Mouse (Mus musculus) hindbrain, embryonic 14.5 days (tissue): Measurements from ENCODE around the gene Carmil1. TPM values are rescaled to one million over a fixed set of nuclear protein-coding genes. Genes with fewer than 3 reads are reported as not detected.

Experiments
- ATAC-seq: fragments of 200-750 bp; cut with Nextera tagmentation; 2 replicates; pipeline ENCODE4 v1.8.0; 2017; ENCODE audit warnings: moderate number of reproducible peaks, mild to moderate bottlenecking, moderate TSS enrichment, moderate library complexity; ENCODE audit not compliant: low FRiP score
- DNase-seq: peaks from one replicate; pipeline ENCODE4 v3.0.0-alpha.2; 2015; ENCODE audit warnings: low spot score
- H3K27ac ChIP-seq: fragments of 300-500 bp; sonication (generic); 2 replicates; pipeline ENCODE4 v1.5.1; 2014; ENCODE audit warnings: mild to moderate bottlenecking, moderate library complexity
- H3K27me3 ChIP-seq: fragments of 300-500 bp; sonication (generic); 2 replicates; pipeline ENCODE4 v1.6.1; 2014; ENCODE audit warnings: mild to moderate bottlenecking, low read length, mixed read lengths; ENCODE audit not compliant: control insufficient read depth, insufficient read depth
- H3K36me3 ChIP-seq: fragments of 300-500 bp; sonication (generic); replicated peaks from 2 replicates; pipeline ENCODE4 v1.6.1; 2014; ENCODE audit not compliant: control insufficient read depth, insufficient read depth
- H3K4me1 ChIP-seq: fragments of 300-500 bp; sonication (generic); replicated peaks from 2 replicates; pipeline ENCODE4 v1.6.1; 2014; ENCODE audit warnings: antibody characterized with exemption, low read length, mixed read lengths; ENCODE audit not compliant: control insufficient read depth, insufficient read depth
- H3K4me2 ChIP-seq: fragments of 300-500 bp; sonication (generic); replicated peaks from 2 replicates; pipeline ENCODE4 v1.6.1; 2014; ENCODE audit warnings: mild to moderate bottlenecking, moderate library complexity
- H3K4me3 ChIP-seq: fragments of 300-500 bp; sonication (generic); replicated peaks from 2 replicates; pipeline ENCODE4 v1.5.1; 2014; ENCODE audit warnings: mild to moderate bottlenecking, low read length
- H3K9ac ChIP-seq: fragments of 300-500 bp; sonication (generic); 2 replicates; pipeline ENCODE4 v1.6.1; 2014
- H3K9me3 ChIP-seq: fragments of 300-500 bp; sonication (generic); 2 replicates; pipeline ENCODE4 v1.6.1; 2016; ENCODE audit warnings: low read length; ENCODE audit not compliant: control insufficient read depth
- WGBS: fragments of 180-500 bp; shearing (Covaris S2); extraction: QIAGEN DNeasy Blood & Tissue Kit; methylation state at CpG from one replicate; pipeline ENCODE4 v1.1.7; 2014; 5-methylcytosine and 5-hydroxymethylcytosine counted together
- polyA plus RNA-seq: library from polyadenylated mRNA; unstranded; fragments of >200 nt; fragmentation: Nextera tagmentation; extraction: Ambion mirVana; gene quantifications from 2 replicates; pipeline ENCODE4 v1.2.1, GENCODE M21; 2014

The Carmil1 gene
- polyA plus RNA-seq, 1 experiment from 2014 or later: 38.7 TPM

- DNase-seq: no peak
- 91% methylated on average over 6 of the region's 6 CpGs for WGBS
- Histone ChIP-seq H3K4me1 (0 out of 2 replicates have a peak, but pooled peaks cover 4% of the 10 kb centered on the region), H3K27me3 (no peaks in the 10 kb centered on the region), H3K4me2 (no peak overlapping the region), H3K36me3 (no peaks in the 10 kb centered on the region), H3K9ac (no peak overlapping the region), H3K4me3 (no peak overlapping the region), H3K9me3 (no peaks in the 10 kb centered on the region), H3K27ac (no peak overlapping the region)
- ATAC-seq: no peak
Observed at GRCm38 (mm10) chr13:24246266-24246665, 34.3 kb downstream of the Carmil1 start.

GRCm38 (mm10) chr13:24244613-24245012 is 36.0 kb downstream of the Carmil1 start:
- H3K9me3 ChIP-seq: no peaks in the 10 kb centered on the region
- H3K9ac ChIP-seq: no peak overlapping the region
- no peaks in the 10 kb centered on the region for H3K27me3 ChIP-seq
- no peak for DNase-seq
- no peaks in the 10 kb centered on the region for H3K36me3 ChIP-seq
- no peak overlapping the region for H3K27ac ChIP-seq
- H3K4me2 ChIP-seq: no peak overlapping the region
- H3K4me3 ChIP-seq: no peak overlapping the region
- 0 out of 2 replicates have a peak, but pooled peaks cover 4% of the 10 kb centered on the region for H3K4me1 ChIP-seq
- WGBS: 60% methylated on average over 11 of the region's 11 CpGs
- no peak for ATAC-seq

GRCm38 (mm10) chr13:24243964-24244363 is 36.6 kb downstream of the Carmil1 start:
- H3K9ac ChIP-seq: no peak overlapping the region
- no peak overlapping the region for H3K4me2 ChIP-seq
- no peak for ATAC-seq
- no peaks in the 10 kb centered on the region for H3K36me3 ChIP-seq
- H3K27ac ChIP-seq: no peak overlapping the region
- no peak for DNase-seq
- 0 out of 2 replicates have a peak, but pooled peaks cover 4% of the 10 kb centered on the region for H3K4me1 ChIP-seq
- 71% methylated on average over 4 of the region's 4 CpGs for WGBS
- H3K4me3 ChIP-seq: no peak overlapping the region
- H3K27me3 ChIP-seq: no peaks in the 10 kb centered on the region
- no peaks in the 10 kb centered on the region for H3K9me3 ChIP-seq

- no peaks in the 10 kb centered on the region for H3K9me3 ChIP-seq
- no peaks in the 10 kb centered on the region for H3K27me3 ChIP-seq
- H3K9ac ChIP-seq: no peak overlapping the region
- no peak for DNase-seq
- WGBS: 39% methylated on average over 5 of the region's 5 CpGs
- no peaks in the 10 kb centered on the region for H3K36me3 ChIP-seq
- H3K27ac ChIP-seq: no peak overlapping the region
- no peak overlapping the region for H3K4me3 ChIP-seq
- no peak overlapping the region for H3K4me2 ChIP-seq
- no peak for ATAC-seq
- 0 out of 2 replicates have a peak, but pooled peaks cover 4% of the 10 kb centered on the region for H3K4me1 ChIP-seq
Observed at GRCm38 (mm10) chr13:24242429-24243106, 38.0 kb downstream of the Carmil1 start.

- Histone ChIP-seq H3K4me1 (0 out of 2 replicates have a peak, but pooled peaks cover 4% of the 10 kb centered on the region), H3K4me2 (no peak overlapping the region), H3K4me3 (no peak overlapping the region), H3K9me3 (no peaks in the 10 kb centered on the region), H3K36me3 (no peaks in the 10 kb centered on the region), H3K9ac (no peak overlapping the region), H3K27me3 (no peaks in the 10 kb centered on the region), H3K27ac (no peak overlapping the region)
- ATAC-seq (no peak), DNase-seq (no peak)
- WGBS: 89% methylated on average over 5 of the region's 5 CpGs
Observed at GRCm38 (mm10) chr13:24241201-24241600, 39.4 kb downstream of the Carmil1 start.

GRCm38 (mm10) chr13:24240430-24240829 is 40.2 kb downstream of the Carmil1 start:
- Histone ChIP-seq H3K27ac (no peak overlapping the region), H3K27me3 (no peaks in the 10 kb centered on the region), H3K4me3 (no peak overlapping the region), H3K4me1 (0 out of 2 replicates have a peak, but pooled peaks cover 4% of the 10 kb centered on the region), H3K36me3 (no peaks in the 10 kb centered on the region), H3K9ac (no peak overlapping the region), H3K4me2 (no peak overlapping the region), H3K9me3 (no peaks in the 10 kb centered on the region)
- no peak for DNase-seq
- ATAC-seq: no peak
- 88% methylated on average over 4 of the region's 4 CpGs for WGBS

- 0 out of 2 replicates have a peak, but pooled peaks cover 4% of the 10 kb centered on the region for H3K4me1 ChIP-seq
- 84% methylated on average over 3 of the region's 3 CpGs for WGBS
- no peaks in the 10 kb centered on the region for H3K36me3 ChIP-seq
- no peaks in the 10 kb centered on the region for H3K9me3 ChIP-seq
- H3K9ac ChIP-seq: no peak overlapping the region
- no peaks in the 10 kb centered on the region for H3K27me3 ChIP-seq
- H3K4me3 ChIP-seq: no peak overlapping the region
- DNase-seq (no peak), ATAC-seq (no peak)
- no peak overlapping the region for H3K27ac ChIP-seq
- no peak overlapping the region for H3K4me2 ChIP-seq
Observed at GRCm38 (mm10) chr13:24238456-24239120, 42.0 kb downstream of the Carmil1 start.

GRCm38 (mm10) chr13:24236736-24237135 is 43.9 kb downstream of the Carmil1 start:
- Histone ChIP-seq H3K36me3 (no peaks in the 10 kb centered on the region), H3K27ac (no peak overlapping the region), H3K9ac (no peak overlapping the region), H3K9me3 (no peaks in the 10 kb centered on the region), H3K4me3 (no peak overlapping the region), H3K27me3 (no peaks in the 10 kb centered on the region), H3K4me2 (no peak overlapping the region), H3K4me1 (no peaks in the 10 kb centered on the region; the same call in 1 of the 2 replicates)
- 65% methylated on average over 4 of the region's 4 CpGs for WGBS
- ATAC-seq (no peak), DNase-seq (no peak)

GRCm38 (mm10) chr13:24232750-24233149 is 47.8 kb downstream of the Carmil1 start:
- Histone ChIP-seq H3K4me2 (no peak overlapping the region), H3K27me3 (no peaks in the 10 kb centered on the region), H3K36me3 (no peaks in the 10 kb centered on the region), H3K4me3 (no peak overlapping the region), H3K9ac (no peak overlapping the region), H3K9me3 (no peaks in the 10 kb centered on the region), H3K27ac (no peak overlapping the region), H3K4me1 (no peaks in the 10 kb centered on the region; the same call in 1 of the 2 replicates)
- DNase-seq: no peak
- 84% methylated on average over 6 of the region's 6 CpGs for WGBS
- ATAC-seq: no peak
